Mouse (Mus musculus) naive thymus-derived CD4-positive, alpha-beta T cell, adult 2 months (primary cell): ENCODE results near the gene Eri3.

Experiments
- DNase-seq: peaks from one replicate; pipeline ENCODE4 v3.0.0-alpha.2; 2011; ENCODE audit warnings: low read depth

Eri3 gene

GRCm38 (mm10) chr4:117550140-117550851 lies at the start of gene Eri3:
Eri3 (plus strand) TSS chr4:117550365.
- DNase-seq = peak; percentile 97

- no peak for DNase-seq
Measured at GRCm38 (mm10) chr4:117518246-117518645, 31.9 kb upstream of the Eri3 start.

GRCm38 (mm10) chr4:117521350-117521749 lies 28.8 kb upstream of the Eri3 start:
- DNase-seq = no peak

- DNase-seq = no peak
Measured at GRCm38 (mm10) chr4:117525990-117526389, 24.2 kb upstream of the Eri3 start.

GRCm38 (mm10) chr4:117527116-117527899 lies 22.9 kb upstream of the Eri3 start:
- no peak for DNase-seq

- peak; percentile 53 for DNase-seq
Measured at GRCm38 (mm10) chr4:117527952-117528351, 22.2 kb upstream of the Eri3 start.

- no peak for DNase-seq
Measured at GRCm38 (mm10) chr4:117529843-117530242, 20.3 kb upstream of the Eri3 start.

- DNase-seq = no peak
Measured at GRCm38 (mm10) chr4:117535496-117536200, 14.5 kb upstream of the Eri3 start.

- DNase-seq = no peak
Measured at GRCm38 (mm10) chr4:117537002-117537401, 13.2 kb upstream of the Eri3 start.

GRCm38 (mm10) chr4:117539329-117539980 lies 10.7 kb upstream of the Eri3 start:
- no peak for DNase-seq

- no peak for DNase-seq
Measured at GRCm38 (mm10) chr4:117540571-117540970, 9.6 kb upstream of the Eri3 start.

GRCm38 (mm10) chr4:117545448-117545847 lies 4.7 kb upstream of the Eri3 start:
- no peak for DNase-seq

GRCm38 (mm10) chr4:117546616-117547015 lies 3.5 kb upstream of the Eri3 start:
- no peak for DNase-seq

GRCm38 (mm10) chr4:117549576-117549975 lies 589 bp upstream of the Eri3 start:
- DNase-seq = no peak

- DNase-seq = peak; percentile 13
Measured at GRCm38 (mm10) chr4:117551144-117552000, 1.2 kb downstream of the Eri3 start.

- no peak for DNase-seq
Measured at GRCm38 (mm10) chr4:117555495-117555894, 5.3 kb downstream of the Eri3 start.

GRCm38 (mm10) chr4:117556372-117556771 lies 6.2 kb downstream of the Eri3 start:
- DNase-seq = no peak

- no peak for DNase-seq
Measured at GRCm38 (mm10) chr4:117557068-117557645, 7.0 kb downstream of the Eri3 start.

- DNase-seq = no peak
Measured at GRCm38 (mm10) chr4:117563967-117564366, 13.8 kb downstream of the Eri3 start.

GRCm38 (mm10) chr4:117568846-117569245 lies 18.7 kb downstream of the Eri3 start:
- DNase-seq = no peak

- no peak for DNase-seq
Measured at GRCm38 (mm10) chr4:117570964-117571363, 20.8 kb downstream of the Eri3 start.
